Mouse (Mus musculus) testis, adult 2 months (tissue): ENCODE measurements at regions not wholly inside any gene's neighbourhood (a gene's known extent, or its start where the extent isn't known, plus 50 kb on each side); places are given as distances from the start of the nearest gene placed in this dataset.

Experiments used
- CTCF ChIP-seq: fragments of 200-500 bp; IDR thresholded peaks from 2 replicates; pipeline ENCODE4 v1.5.1; 2012; ENCODE audit warnings: low read depth, mild to moderate bottlenecking, inconsistent platforms, low read length, moderate library complexity; ENCODE audit not compliant: control insufficient read depth, insufficient read depth, insufficient replicate concordance
- POLR2A ChIP-seq: fragments of 200-500 bp; IDR thresholded peaks from 2 replicates; pipeline ENCODE4 v1.6.1; 2012; ENCODE audit warnings: low read depth, mild to moderate bottlenecking, inconsistent platforms, low read length, moderate library complexity; ENCODE audit not compliant: control insufficient read depth

DNA sequence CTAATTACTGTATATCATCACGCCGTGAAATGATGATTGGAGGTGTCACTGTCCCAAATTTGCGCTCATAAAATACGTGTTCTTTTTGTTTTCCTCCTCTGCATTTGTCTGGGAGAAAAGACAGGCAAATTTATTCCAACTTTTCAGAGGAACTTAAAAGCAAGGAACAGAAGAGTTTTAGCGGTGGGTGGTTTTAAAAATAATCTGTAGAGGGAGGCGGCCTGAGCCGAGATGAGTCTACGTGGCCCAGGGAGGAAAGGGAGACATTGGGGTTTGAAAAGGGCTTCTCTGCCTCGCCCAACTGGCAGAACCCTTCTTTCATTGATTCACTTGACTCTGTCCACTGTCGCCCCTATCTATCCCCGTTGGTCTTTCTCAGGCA lies 68.4 kb downstream of the Dmrta2 start:
- TF ChIP-seq POLR2A (no peak), CTCF (no peak)
